Mouse (Mus musculus): ENCODE measurements around the gene Epb41. TPM values are rescaled to one million over a fixed set of nuclear protein-coding genes. Genes with fewer than 3 reads are reported as not detected.

Epb41 gene
- polyA plus RNA-seq, 1 experiment from 2014 or later: 69.9 TPM

GRCm38 (mm10) chr4:131918711-131919500 lies 156.2 kb downstream of the Epb41 start:
- no peak for DNase-seq (ENCODE audit: low spot score)
- no peaks in the 10 kb centered on the region for H3K9me3 ChIP-seq (replicated peaks; ENCODE audit: control insufficient read depth, low read length)
- H3K4me1 ChIP-seq (ENCODE audit: control insufficient read depth, insufficient read depth, low read length): peaks cover 19% of the 10 kb centered on the region

GRCm38 (mm10) chr4:131918026-131918533 lies 157.0 kb downstream of the Epb41 start:
- H3K4me3 ChIP-seq (ENCODE audit: low read depth, low read length): no peak overlapping the region
- ATAC-seq (no peak), DNase-seq (ENCODE audit: low spot score) (no peak)
- H3K36me3 ChIP-seq (ENCODE audit: control insufficient read depth, insufficient read depth, low read length): no peaks in the 10 kb centered on the region
- no peaks in the 10 kb centered on the region for H3K9me3 ChIP-seq (replicated peaks; ENCODE audit: control insufficient read depth, low read length)
- H3K4me1 ChIP-seq (ENCODE audit: control insufficient read depth, insufficient read depth, low read length): peaks cover 19% of the 10 kb centered on the region
- WGBS: 61% methylated on average over 7 of the region's 7 CpGs
- H3K9ac ChIP-seq (ENCODE audit: low read length): no peak overlapping the region
- H3K4me2 ChIP-seq (ENCODE audit: low read length): no peak overlapping the region
- H3K27me3 ChIP-seq (replicated peaks; ENCODE audit: control insufficient read depth, insufficient read depth, low read length): peaks cover 90% of the 10 kb centered on the region
- no peak overlapping the region for H3K27ac ChIP-seq (ENCODE audit: low read depth, low read length)

More at GRCm38 (mm10) chr4:131918711-131919500, 156.2 kb downstream of the Epb41 start:
- no peak for ATAC-seq
- H3K27me3 ChIP-seq (replicated peaks; ENCODE audit: control insufficient read depth, insufficient read depth, low read length): peaks cover 86% of the 10 kb centered on the region
- no peak overlapping the region for H3K4me2 ChIP-seq (ENCODE audit: low read length)
- H3K36me3 ChIP-seq (ENCODE audit: control insufficient read depth, insufficient read depth, low read length): no peaks in the 10 kb centered on the region
- H3K4me3 ChIP-seq (ENCODE audit: low read depth, low read length): no peak overlapping the region
- no peak overlapping the region for H3K9ac ChIP-seq (ENCODE audit: low read length)
- 13% methylated on average over 14 of the region's 15 CpGs for WGBS
- no peak overlapping the region for H3K27ac ChIP-seq (ENCODE audit: low read depth, low read length)

GRCm38 (mm10) chr4:131917010-131917555 lies 158.0 kb downstream of the Epb41 start:
- ATAC-seq (no peak), DNase-seq (ENCODE audit: low spot score) (no peak)
- WGBS: 90% methylated on average over 10 of the region's 10 CpGs
- no peak overlapping the region for H3K4me3 ChIP-seq (ENCODE audit: low read depth, low read length)
- no peak overlapping the region for H3K27ac ChIP-seq (ENCODE audit: low read depth, low read length)
- H3K4me1 ChIP-seq (ENCODE audit: control insufficient read depth, insufficient read depth, low read length): peaks cover 19% of the 10 kb centered on the region
- H3K4me2 ChIP-seq (ENCODE audit: low read length): no peak overlapping the region
- H3K36me3 ChIP-seq (ENCODE audit: control insufficient read depth, insufficient read depth, low read length): no peaks in the 10 kb centered on the region
- no peak overlapping the region for H3K9ac ChIP-seq (ENCODE audit: low read length)
- H3K27me3 ChIP-seq (replicated peaks; ENCODE audit: control insufficient read depth, insufficient read depth, low read length): peaks cover 89% of the 10 kb centered on the region
- H3K9me3 ChIP-seq (replicated peaks; ENCODE audit: control insufficient read depth, low read length): no peaks in the 10 kb centered on the region

GRCm38 (mm10) chr4:131916425-131916824 lies 158.7 kb downstream of the Epb41 start:
- ATAC-seq (peak; percentile 40; the same call in 1 of the 2 replicates), DNase-seq (ENCODE audit: low spot score) (peak; percentile 53)
- no peaks in the 10 kb centered on the region for H3K9me3 ChIP-seq (replicated peaks; ENCODE audit: control insufficient read depth, low read length)
- peaks cover 14% of the 10 kb centered on the region for H3K4me1 ChIP-seq (ENCODE audit: control insufficient read depth, insufficient read depth, low read length)
- H3K27me3 ChIP-seq (replicated peaks; ENCODE audit: control insufficient read depth, insufficient read depth, low read length): peaks cover 82% of the 10 kb centered on the region
- no peak overlapping the region for H3K9ac ChIP-seq (ENCODE audit: low read length)
- WGBS: 5% methylated on average over 15 of the region's 15 CpGs
- no peaks in the 10 kb centered on the region for H3K36me3 ChIP-seq (ENCODE audit: control insufficient read depth, insufficient read depth, low read length)
- H3K4me3 ChIP-seq (ENCODE audit: low read depth, low read length): no peak overlapping the region
- no peak overlapping the region for H3K27ac ChIP-seq (ENCODE audit: low read depth, low read length)
- no peak overlapping the region for H3K4me2 ChIP-seq (ENCODE audit: low read length)

GRCm38 (mm10) chr4:131915821-131916328 lies 159.2 kb downstream of the Epb41 start:
- 24% methylated on average over 13 of the region's 13 CpGs for WGBS
- DNase-seq (ENCODE audit: low spot score) (no peak), ATAC-seq (no peak)
- H3K4me2 ChIP-seq (ENCODE audit: low read length): peak overlapping the region; percentile 51; the same call in 1 of the 2 replicates
- H3K4me3 ChIP-seq (ENCODE audit: low read depth, low read length): no peak overlapping the region
- no peaks in the 10 kb centered on the region for H3K9me3 ChIP-seq (replicated peaks; ENCODE audit: control insufficient read depth, low read length)
- no peak overlapping the region for H3K27ac ChIP-seq (ENCODE audit: low read depth, low read length)
- H3K4me1 ChIP-seq (ENCODE audit: control insufficient read depth, insufficient read depth, low read length): peaks cover 9% of the 10 kb centered on the region
- no peaks in the 10 kb centered on the region for H3K36me3 ChIP-seq (ENCODE audit: control insufficient read depth, insufficient read depth, low read length)
- H3K9ac ChIP-seq (ENCODE audit: low read length): peak overlapping the region; percentile 41
- H3K27me3 ChIP-seq (replicated peaks; ENCODE audit: control insufficient read depth, insufficient read depth, low read length): peaks cover 77% of the 10 kb centered on the region

GRCm38 (mm10) chr4:131914891-131915469 lies 160.1 kb downstream of the Epb41 start:
- Histone ChIP-seq H3K9me3 (replicated peaks; ENCODE audit: control insufficient read depth, low read length) (no peaks in the 10 kb centered on the region), H3K4me3 (ENCODE audit: low read depth, low read length) (peak overlapping the region; percentile 22), H3K36me3 (ENCODE audit: control insufficient read depth, insufficient read depth, low read length) (no peaks in the 10 kb centered on the region), H3K9ac (ENCODE audit: low read length) (peak overlapping the region; percentile 53), H3K4me2 (ENCODE audit: low read length) (peak overlapping the region; percentile 51), H3K4me1 (ENCODE audit: control insufficient read depth, insufficient read depth, low read length) (peaks cover 8% of the 10 kb centered on the region), H3K27me3 (replicated peaks; ENCODE audit: control insufficient read depth, insufficient read depth, low read length) (peaks cover 68% of the 10 kb centered on the region), H3K27ac (ENCODE audit: low read depth, low read length) (no peak overlapping the region)
- DNase-seq (ENCODE audit: low spot score) (peak; percentile 42), ATAC-seq (no peak)
- WGBS: 2% methylated on average over 31 of the region's 31 CpGs

GRCm38 (mm10) chr4:131914046-131914643 lies 161.0 kb downstream of the Epb41 start:
- DNase-seq (ENCODE audit: low spot score): no peak
- WGBS: 9% methylated on average over 9 of the region's 9 CpGs

GRCm38 (mm10) chr4:131913526-131913925 lies 161.6 kb downstream of the Epb41 start:
- H3K9ac ChIP-seq (ENCODE audit: low read length): no peak overlapping the region
- WGBS: 59% methylated on average over 10 of the region's 10 CpGs
- no peak for ATAC-seq

More at GRCm38 (mm10) chr4:131914046-131914643, 161.0 kb downstream of the Epb41 start:
- H3K4me2 ChIP-seq (ENCODE audit: low read length): no peak overlapping the region
- no peaks in the 10 kb centered on the region for H3K36me3 ChIP-seq (ENCODE audit: control insufficient read depth, insufficient read depth, low read length)
- no peak overlapping the region for H3K4me3 ChIP-seq (ENCODE audit: low read depth, low read length)
- peaks cover 8% of the 10 kb centered on the region for H3K4me1 ChIP-seq (ENCODE audit: control insufficient read depth, insufficient read depth, low read length)
- no peak for ATAC-seq
- peaks cover 59% of the 10 kb centered on the region for H3K27me3 ChIP-seq (replicated peaks; ENCODE audit: control insufficient read depth, insufficient read depth, low read length)
- H3K9me3 ChIP-seq (replicated peaks; ENCODE audit: control insufficient read depth, low read length): no peaks in the 10 kb centered on the region
- no peak overlapping the region; the same call in 1 of the 2 replicates for H3K9ac ChIP-seq (ENCODE audit: low read length)
- no peak overlapping the region for H3K27ac ChIP-seq (ENCODE audit: low read depth, low read length)

More at GRCm38 (mm10) chr4:131913526-131913925, 161.6 kb downstream of the Epb41 start:
- peaks cover 53% of the 10 kb centered on the region for H3K27me3 ChIP-seq (replicated peaks; ENCODE audit: control insufficient read depth, insufficient read depth, low read length)
- no peak overlapping the region for H3K27ac ChIP-seq (ENCODE audit: low read depth, low read length)
- H3K4me1 ChIP-seq (ENCODE audit: control insufficient read depth, insufficient read depth, low read length): peaks cover 8% of the 10 kb centered on the region
- H3K36me3 ChIP-seq (ENCODE audit: control insufficient read depth, insufficient read depth, low read length): no peaks in the 10 kb centered on the region
- no peak overlapping the region for H3K4me3 ChIP-seq (ENCODE audit: low read depth, low read length)
- H3K4me2 ChIP-seq (ENCODE audit: low read length): no peak overlapping the region
- DNase-seq (ENCODE audit: low spot score): no peak
- H3K9me3 ChIP-seq (replicated peaks; ENCODE audit: control insufficient read depth, low read length): no peaks in the 10 kb centered on the region
